Mouse (Mus musculus) kidney, adult 9 months (tissue): ENCODE results near the gene Nxpe3.

Experiments
- DNase-seq: peaks from one replicate; pipeline ENCODE4 v3.0.0; 2022

Nxpe3 gene

GRCm38 (mm10) chr16:55832617-55833016, 62.5 kb downstream of the Nxpe3 start:
- DNase-seq: no peak

DNA sequence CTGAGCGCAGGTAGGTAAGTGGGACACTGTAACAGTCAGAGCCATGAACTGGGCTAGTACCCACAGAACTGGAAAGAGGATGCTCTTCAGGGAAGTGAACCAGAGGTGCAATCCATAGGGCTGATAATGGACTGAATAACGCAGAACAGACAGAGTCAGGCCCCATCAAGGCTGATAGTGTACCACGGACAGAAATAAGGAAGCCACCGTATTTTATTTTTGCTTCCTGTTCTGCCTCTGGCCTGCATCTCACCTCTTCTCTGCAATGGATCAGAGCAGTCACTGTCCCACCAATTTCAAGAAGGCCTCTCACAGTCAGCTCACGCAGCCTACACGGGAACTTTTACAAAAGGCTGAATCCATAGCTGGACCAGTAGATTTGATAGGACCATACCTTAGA, 63.0 kb downstream of the Nxpe3 start:
- no peak for DNase-seq

DNA sequence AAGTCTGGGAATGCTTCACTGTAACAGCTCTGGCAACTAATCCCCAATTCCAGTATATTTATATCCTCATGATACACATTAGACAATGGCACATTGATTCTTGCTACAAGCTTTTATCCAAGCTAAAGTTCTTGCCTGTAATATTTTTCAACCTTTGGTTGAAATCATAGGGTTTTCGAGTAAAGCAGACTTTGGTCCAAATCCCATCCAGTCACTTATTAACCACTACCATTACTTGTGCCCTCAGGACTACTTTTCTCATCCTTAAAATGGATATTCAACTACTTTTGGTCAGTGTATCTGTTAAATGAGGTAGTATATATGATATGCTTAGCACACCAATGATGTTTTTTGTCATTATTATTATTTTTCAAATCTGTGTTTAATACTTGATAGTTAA, 63.6 kb downstream of the Nxpe3 start:
- peak; percentile 52 for DNase-seq

- DNase-seq: peak; percentile 40
Measured at GRCm38 (mm10) chr16:55823398-55824155, 71.5 kb downstream of the Nxpe3 start.

GRCm38 (mm10) chr16:55822741-55823397, 72.2 kb downstream of the Nxpe3 start:
- peak; percentile 19 for DNase-seq

DNA sequence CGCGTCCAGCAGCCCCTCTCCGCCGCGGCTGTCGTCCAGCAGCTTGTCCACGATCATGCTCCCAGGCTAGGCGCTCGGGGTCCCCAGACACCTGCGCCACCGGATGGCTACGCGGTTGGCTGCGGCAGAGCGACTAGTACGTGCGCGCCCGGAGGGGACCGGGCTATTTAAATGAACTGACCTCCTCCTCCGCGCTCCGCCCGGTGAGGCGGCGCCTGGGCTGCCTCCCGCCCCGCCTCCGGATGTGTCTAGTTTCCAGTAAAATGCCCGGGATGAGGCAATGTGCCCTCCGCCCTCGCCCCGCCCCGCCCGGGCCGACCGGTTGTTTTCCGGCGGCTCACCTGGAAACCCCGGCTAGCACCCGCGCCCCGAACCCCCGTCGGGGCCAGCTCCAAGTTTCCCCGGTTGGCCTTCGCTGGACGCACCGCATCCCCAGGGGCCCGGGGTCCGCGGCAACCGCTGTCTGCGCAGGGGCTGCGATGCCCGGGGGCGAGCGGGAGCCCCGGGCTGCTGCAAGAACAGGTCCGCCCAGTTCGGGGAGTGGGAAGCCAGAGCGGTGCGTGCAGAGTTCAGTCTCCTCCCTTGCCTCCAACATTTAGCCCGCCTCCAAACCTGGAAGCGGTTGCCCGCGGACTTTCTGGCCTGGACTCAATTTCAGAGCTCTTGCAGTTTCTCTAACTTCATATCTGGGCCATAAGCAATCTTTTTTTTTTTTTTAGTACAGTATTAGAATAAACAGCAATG, 72.9 kb downstream of the Nxpe3 start:
- DNase-seq: peak; percentile 98

- peak; percentile 45 for DNase-seq
Measured at GRCm38 (mm10) chr16:55821571-55821981, 73.5 kb downstream of the Nxpe3 start.

GRCm38 (mm10) chr16:55820916-55821570, 74.0 kb downstream of the Nxpe3 start:
- peak; percentile 24 for DNase-seq

DNA sequence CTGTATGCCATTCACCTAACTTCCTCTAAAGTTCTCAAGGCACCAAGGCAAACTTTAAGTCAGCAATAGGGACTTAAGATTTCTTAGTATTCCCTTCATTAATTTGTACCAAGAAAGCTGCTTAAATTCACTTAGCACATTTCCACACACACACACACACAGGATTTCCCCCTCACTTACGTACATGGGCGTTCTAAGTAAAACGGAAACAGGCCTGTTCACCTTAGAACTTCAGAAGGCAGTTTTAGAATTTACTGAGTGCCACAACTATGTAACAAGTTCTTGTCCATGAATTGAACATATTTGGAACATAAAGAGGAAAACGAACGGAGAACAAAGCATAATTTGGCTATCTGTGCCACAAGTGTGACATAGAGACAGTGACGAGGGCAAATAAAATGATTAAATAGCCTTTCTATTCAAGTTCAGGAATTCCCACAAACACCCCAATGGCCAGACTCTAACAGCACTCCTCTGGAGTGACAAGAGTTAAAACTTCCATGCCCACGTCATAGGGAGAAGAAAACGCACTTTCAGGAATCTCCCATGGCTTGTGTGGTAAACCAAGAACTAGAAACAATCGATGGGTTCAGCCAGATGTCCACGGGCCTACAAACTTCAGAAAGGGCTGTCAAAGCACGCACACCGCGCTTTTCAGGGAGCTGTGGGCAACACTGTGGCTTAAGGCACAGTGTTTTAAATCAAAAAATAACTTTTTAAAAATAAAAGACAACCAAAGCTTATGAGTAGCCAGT, 74.7 kb downstream of the Nxpe3 start:
- peak; percentile 40 for DNase-seq

GRCm38 (mm10) chr16:55819186-55819861, 75.8 kb downstream of the Nxpe3 start:
- peak; percentile 79 for DNase-seq

DNA sequence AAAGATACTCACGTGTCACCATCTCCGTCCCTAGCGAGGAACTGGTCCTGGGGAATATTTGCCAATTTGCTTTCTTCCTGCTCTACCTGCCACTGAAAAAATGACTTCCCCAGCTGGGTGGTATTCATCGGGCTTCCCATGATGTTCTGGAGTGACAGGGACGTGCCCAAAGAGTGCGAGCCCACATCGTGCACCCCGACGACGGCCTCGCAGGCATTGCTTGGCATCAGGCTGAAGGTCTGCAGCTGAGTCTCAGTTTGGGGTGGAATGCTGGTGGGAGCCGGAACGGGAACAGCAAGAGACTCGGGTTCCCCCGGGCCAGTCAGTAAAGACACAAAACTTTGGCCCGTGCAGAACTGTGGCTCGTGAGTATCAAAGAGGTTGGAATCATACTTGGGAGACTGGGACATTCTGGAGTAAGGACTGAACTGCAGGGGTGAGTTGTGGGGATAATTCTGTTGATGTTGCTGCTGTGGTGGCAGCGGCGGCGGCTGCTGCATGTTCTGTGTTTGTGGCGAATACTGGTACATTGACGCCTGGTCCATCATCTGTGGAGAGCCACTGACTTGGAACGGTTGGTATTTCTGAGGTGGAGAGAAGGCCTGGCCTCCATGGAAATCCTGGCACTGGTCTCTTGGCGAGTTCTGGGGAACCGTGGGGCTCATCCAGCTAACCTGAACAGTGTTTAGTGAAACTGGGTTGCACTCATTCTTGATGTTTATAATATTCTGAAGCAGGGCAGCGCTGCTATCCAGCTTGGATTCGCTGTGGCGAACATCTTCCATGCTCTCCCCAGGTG, 77.2 kb downstream of the Nxpe3 start:
- DNase-seq: peak; percentile 17

DNA sequence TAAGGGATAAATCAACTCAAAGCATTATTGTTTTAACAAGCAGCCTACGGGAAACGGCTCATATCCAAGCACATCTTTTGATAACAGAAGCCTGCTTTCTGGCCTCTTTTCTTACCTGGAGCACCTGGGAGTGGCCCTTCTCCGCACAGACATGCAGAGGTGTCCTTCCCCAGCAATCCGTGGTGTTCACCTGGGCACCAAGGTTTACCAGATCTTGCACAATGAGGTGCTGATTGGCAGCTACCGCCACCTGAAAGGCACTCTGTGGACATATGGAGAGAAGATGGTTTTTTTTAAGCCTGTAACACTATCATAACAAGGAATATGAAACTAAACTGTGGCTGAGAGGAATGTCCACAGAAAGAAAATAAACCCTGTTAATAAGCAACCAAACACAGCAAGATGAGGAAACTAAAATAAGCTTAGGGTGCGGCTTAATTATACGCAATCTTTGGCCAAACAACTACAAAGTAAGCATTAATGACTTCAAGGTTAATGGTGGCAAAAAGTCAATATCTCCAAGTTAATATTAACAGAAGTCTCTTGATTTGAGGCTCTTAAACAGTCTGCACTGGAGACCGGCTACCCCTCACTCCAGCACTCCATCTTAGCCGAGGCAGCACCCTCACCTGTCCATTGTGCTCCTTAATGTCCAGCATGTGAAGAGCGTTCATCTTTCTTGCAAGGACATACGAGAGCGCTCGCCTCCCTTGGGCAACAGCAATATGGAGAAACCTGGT, 78.7 kb downstream of the Nxpe3 start:
- DNase-seq: peak; percentile 85

DNA sequence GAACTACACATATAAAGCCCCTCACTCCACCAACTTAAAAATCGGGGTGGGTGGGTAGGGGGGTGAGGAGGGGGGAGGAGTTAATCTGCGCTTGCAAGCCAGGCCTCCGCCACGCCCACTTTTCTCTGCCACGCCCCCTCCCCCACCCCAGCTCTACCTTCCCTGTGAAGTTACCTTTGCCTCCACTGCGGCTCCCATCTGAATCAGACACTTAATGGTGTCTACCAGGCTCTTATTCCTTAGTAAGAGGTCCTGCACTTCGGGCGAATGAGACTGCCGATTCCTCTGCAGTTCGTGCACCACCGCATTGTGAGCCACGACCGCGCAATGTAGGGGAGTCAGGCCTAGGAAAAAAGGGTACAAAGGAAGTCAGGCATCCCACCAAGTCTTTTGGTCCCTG, 79.6 kb downstream of the Nxpe3 start:
- DNase-seq: peak; percentile 17

GRCm38 (mm10) chr16:55814686-55815085, 80.4 kb downstream of the Nxpe3 start:
- DNase-seq: no peak

DNA sequence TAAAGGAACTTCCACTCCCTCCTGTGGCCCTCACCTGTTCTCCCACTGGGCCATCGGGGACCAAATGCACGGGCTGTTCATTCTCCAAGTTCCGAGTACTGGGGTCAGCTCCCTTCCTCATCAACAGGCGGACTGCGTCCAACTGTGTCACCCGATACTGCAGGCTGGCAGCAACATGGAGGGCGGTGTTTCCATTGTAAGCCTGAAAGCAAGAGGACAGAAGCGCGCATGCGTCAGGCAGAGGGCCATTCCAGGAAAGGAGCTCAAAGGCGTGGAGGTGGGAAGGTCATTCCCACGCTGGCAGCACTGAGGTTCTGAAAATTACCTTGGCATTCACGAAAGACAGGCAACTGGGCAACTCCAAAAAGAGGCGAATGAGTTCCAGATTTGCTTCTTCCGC, 81.2 kb downstream of the Nxpe3 start:
- DNase-seq: no peak

GRCm38 (mm10) chr16:55811792-55812191, 83.3 kb downstream of the Nxpe3 start:
- DNase-seq: no peak

- DNase-seq: no peak
Measured at GRCm38 (mm10) chr16:55809779-55810514, 85.1 kb downstream of the Nxpe3 start.

DNA sequence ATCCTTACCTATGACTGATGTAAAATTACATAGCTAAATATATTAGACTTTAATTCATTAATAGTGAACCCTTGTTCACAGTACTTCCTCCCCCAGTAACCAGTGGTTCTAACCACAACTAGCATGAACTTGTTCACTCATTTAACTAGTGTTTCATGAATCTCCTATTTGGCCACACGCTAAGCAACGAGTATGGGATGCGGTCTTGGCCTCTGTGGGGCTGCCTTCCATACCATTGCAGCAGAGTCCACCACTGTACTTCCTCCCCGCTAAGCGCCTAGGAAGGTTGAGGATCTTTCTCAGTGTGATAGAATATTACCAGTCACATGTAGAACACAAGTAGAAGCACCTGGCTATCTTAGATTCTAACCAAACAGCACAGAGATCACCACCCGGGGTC, 85.7 kb downstream of the Nxpe3 start:
- no peak for DNase-seq

- no peak for DNase-seq
Measured at GRCm38 (mm10) chr16:55807505-55807932, 87.6 kb downstream of the Nxpe3 start.
